Mouse (Mus musculus): ENCODE measurements at regions not wholly inside any gene's neighbourhood (a gene's known extent, or its start where the extent isn't known, plus 50 kb on each side); places are given as distances from the start of the nearest gene placed in this dataset.

DNA sequence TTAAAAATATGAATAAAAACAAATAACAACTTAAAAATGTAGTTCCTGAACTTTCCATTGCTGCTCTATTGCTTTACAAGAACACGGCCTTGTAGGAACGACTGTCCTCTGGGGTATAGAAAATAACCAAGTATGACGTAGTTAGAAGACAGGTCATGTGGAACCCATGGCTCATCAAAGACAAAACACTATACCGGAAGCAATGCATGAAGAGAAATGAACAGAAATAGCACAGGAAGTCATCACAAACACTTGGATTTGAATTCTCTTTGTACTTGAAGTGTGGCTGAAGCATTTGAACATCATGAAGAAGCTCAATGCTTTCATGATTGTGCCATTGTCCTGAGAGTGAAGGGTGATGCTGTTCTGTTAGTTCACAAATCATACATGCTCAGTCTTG, 538.7 kb upstream of the Zfp462 start:
- H3K4me3 ChIP-seq (replicated peaks; ENCODE audit: low read length), result no peak overlapping the region
- no peaks in the 10 kb centered on the region for H3K27me3 ChIP-seq (ENCODE audit: control insufficient read depth, insufficient read depth, low read length)
- H3K9me3 ChIP-seq (ENCODE audit: control insufficient read depth, low read length), result no peaks in the 10 kb centered on the region
- TF ChIP-seq POLR2A (IDR thresholded peaks at IDR 0.05; ENCODE audit: borderline replicate concordance, extremely low read depth, insufficient read depth, insufficient read length), result no peak
- H3K4me2 ChIP-seq (replicated peaks; ENCODE audit: low read depth, low read length, severe bottlenecking), result no peak overlapping the region
- ATAC-seq (ENCODE audit: low FRiP score, low read depth), result no peak
- no peak for DNase-seq (ENCODE audit: low spot score)
- 91% methylated on average over 4 of the region's 4 CpGs for WGBS
- no peaks in the 10 kb centered on the region for H3K4me1 ChIP-seq (ENCODE audit: control insufficient read depth, insufficient read depth, low read length)
- no peak overlapping the region for H3K27ac ChIP-seq (replicated peaks; ENCODE audit: low read depth, low read length)
- no peaks in the 10 kb centered on the region for H3K36me3 ChIP-seq (ENCODE audit: control insufficient read depth, insufficient read depth, low read length)
- no peak overlapping the region for H3K9ac ChIP-seq (ENCODE audit: low read depth, low read length, severe bottlenecking)

DNA sequence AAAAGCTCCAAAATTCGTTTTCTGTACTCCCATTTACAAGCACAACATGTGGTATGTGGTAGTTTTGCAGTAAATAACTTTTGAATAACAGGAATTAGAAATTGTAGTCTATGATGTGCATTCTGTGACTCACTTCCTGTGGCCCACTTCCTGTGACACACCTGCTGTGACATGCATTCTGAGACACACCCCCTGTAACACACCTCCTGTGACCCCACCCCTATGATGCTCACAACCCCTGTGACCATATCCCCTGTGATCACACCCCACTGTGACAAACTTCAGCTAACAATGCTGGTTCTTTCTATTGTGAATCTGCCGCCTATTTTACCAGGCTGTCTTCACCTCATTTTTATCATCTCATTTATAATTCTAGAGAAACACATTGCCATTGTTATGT, 536.9 kb upstream of the Zfp462 start:
- Histone ChIP-seq H3K9ac (ENCODE audit: low read depth, low read length, severe bottlenecking) (no peak overlapping the region), H3K27me3 (ENCODE audit: control insufficient read depth, insufficient read depth, low read length) (no peaks in the 10 kb centered on the region), H3K36me3 (ENCODE audit: control insufficient read depth, insufficient read depth, low read length) (no peaks in the 10 kb centered on the region), H3K4me1 (ENCODE audit: control insufficient read depth, insufficient read depth, low read length) (no peaks in the 10 kb centered on the region), H3K9me3 (ENCODE audit: control insufficient read depth, low read length) (no peaks in the 10 kb centered on the region), H3K4me2 (replicated peaks; ENCODE audit: low read depth, low read length, severe bottlenecking) (no peak overlapping the region), H3K4me3 (replicated peaks; ENCODE audit: low read length) (no peak overlapping the region), H3K27ac (replicated peaks; ENCODE audit: low read depth, low read length) (no peak overlapping the region)
- WGBS, result 51% methylated on average over 2 of the region's 2 CpGs
- TF ChIP-seq POLR2A (IDR thresholded peaks at IDR 0.05; ENCODE audit: borderline replicate concordance, extremely low read depth, insufficient read depth, insufficient read length), result no peak
- ATAC-seq (ENCODE audit: low FRiP score, low read depth), result no peak
- no peak for DNase-seq (ENCODE audit: low spot score)

GRCm38 (mm10) chr4:54430789-54431188, 514.1 kb upstream of the Zfp462 start:
- Histone ChIP-seq H3K27ac (replicated peaks; ENCODE audit: low read depth, low read length) (no peak overlapping the region), H3K4me3 (replicated peaks; ENCODE audit: low read length) (no peak overlapping the region), H3K9me3 (ENCODE audit: control insufficient read depth, low read length) (no peaks in the 10 kb centered on the region), H3K36me3 (ENCODE audit: control insufficient read depth, insufficient read depth, low read length) (no peaks in the 10 kb centered on the region), H3K9ac (ENCODE audit: low read depth, low read length, severe bottlenecking) (no peak overlapping the region), H3K4me2 (replicated peaks; ENCODE audit: low read depth, low read length, severe bottlenecking) (no peak overlapping the region), H3K27me3 (ENCODE audit: control insufficient read depth, insufficient read depth, low read length) (no peaks in the 10 kb centered on the region), H3K4me1 (ENCODE audit: control insufficient read depth, insufficient read depth, low read length) (no peaks in the 10 kb centered on the region)
- WGBS, result 60% methylated on average over 3 of the region's 3 CpGs
- no peak for ATAC-seq (ENCODE audit: low FRiP score, low read depth)
- TF ChIP-seq POLR2A (IDR thresholded peaks at IDR 0.05; ENCODE audit: borderline replicate concordance, extremely low read depth, insufficient read depth, insufficient read length), result no peak
- no peak for DNase-seq (ENCODE audit: low spot score)

DNA sequence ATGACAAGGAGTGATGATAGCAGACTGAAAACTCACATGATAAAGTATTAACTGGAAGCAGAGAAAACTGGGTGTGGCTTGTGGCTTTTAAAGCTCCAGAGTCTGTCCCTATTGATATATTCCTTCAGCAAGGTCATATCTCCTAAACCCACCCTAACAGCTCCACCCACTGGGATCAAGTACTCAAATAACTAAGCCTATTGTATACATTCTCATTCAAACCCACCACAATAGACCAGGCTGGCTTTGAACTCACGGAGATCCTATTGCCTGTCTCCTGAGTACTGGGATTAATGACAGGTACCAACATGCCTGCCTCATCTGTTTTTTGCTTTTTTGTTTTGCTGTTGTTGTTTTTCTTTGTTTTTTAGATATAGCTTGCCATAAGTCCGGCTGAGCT, 484.3 kb upstream of the Zfp462 start:
- H3K9ac ChIP-seq (ENCODE audit: low read depth, low read length, severe bottlenecking), result no peak overlapping the region
- no peaks in the 10 kb centered on the region for H3K27me3 ChIP-seq (ENCODE audit: control insufficient read depth, insufficient read depth, low read length)
- 76% methylated on average over 2 of the region's 2 CpGs for WGBS
- H3K9me3 ChIP-seq (ENCODE audit: control insufficient read depth, low read length), result no peaks in the 10 kb centered on the region
- no peak overlapping the region for H3K4me3 ChIP-seq (replicated peaks; ENCODE audit: low read length)
- no peaks in the 10 kb centered on the region for H3K4me1 ChIP-seq (ENCODE audit: control insufficient read depth, insufficient read depth, low read length)
- DNase-seq (ENCODE audit: low spot score) (no peak), ATAC-seq (ENCODE audit: low FRiP score, low read depth) (no peak)
- no peak overlapping the region for H3K27ac ChIP-seq (replicated peaks; ENCODE audit: low read depth, low read length)
- no peak overlapping the region for H3K4me2 ChIP-seq (replicated peaks; ENCODE audit: low read depth, low read length, severe bottlenecking)
- no peaks in the 10 kb centered on the region for H3K36me3 ChIP-seq (ENCODE audit: control insufficient read depth, insufficient read depth, low read length)
- no peak for TF ChIP-seq POLR2A (IDR thresholded peaks at IDR 0.05; ENCODE audit: borderline replicate concordance, extremely low read depth, insufficient read depth, insufficient read length)

- Histone ChIP-seq H3K4me3 (replicated peaks; ENCODE audit: low read length) (no peak overlapping the region), H3K9ac (ENCODE audit: low read depth, low read length, severe bottlenecking) (no peak overlapping the region), H3K4me1 (ENCODE audit: control insufficient read depth, insufficient read depth, low read length) (peaks cover 18% of the 10 kb centered on the region; the same call in 1 of the 2 replicates), H3K36me3 (ENCODE audit: control insufficient read depth, insufficient read depth, low read length) (no peaks in the 10 kb centered on the region), H3K4me2 (replicated peaks; ENCODE audit: low read depth, low read length, severe bottlenecking) (no peak overlapping the region), H3K27me3 (ENCODE audit: control insufficient read depth, insufficient read depth, low read length) (no peaks in the 10 kb centered on the region), H3K9me3 (ENCODE audit: control insufficient read depth, low read length) (no peaks in the 10 kb centered on the region), H3K27ac (replicated peaks; ENCODE audit: low read depth, low read length) (no peak overlapping the region)
- 28% methylated on average over 2 of the region's 2 CpGs for WGBS
- DNase-seq (ENCODE audit: low spot score) (peak; percentile 15), ATAC-seq (ENCODE audit: low FRiP score, low read depth) (no peak)
- no peak for TF ChIP-seq POLR2A (IDR thresholded peaks at IDR 0.05; ENCODE audit: borderline replicate concordance, extremely low read depth, insufficient read depth, insufficient read length)
These were observed 475.7 kb upstream of the Zfp462 start for GRCm38 (mm10) chr4:54469176-54469575.

All from limb, embryonic 14.5 days (tissue).